Mouse (Mus musculus) bone marrow macrophage, adult 2 months (primary cell): ENCODE data around the gene Ccdc126.

ENCODE experiments used
- CTCF ChIP-seq: IDR thresholded peaks from 2 replicates; pipeline ENCODE4 v1.5.1; 2012; ENCODE audit warnings: low read depth, mild to moderate bottlenecking, low read length, moderate library complexity
- POLR2A ChIP-seq: IDR thresholded peaks from 2 replicates; pipeline ENCODE4 v1.6.1; 2012; ENCODE audit warnings: mild to moderate bottlenecking, low read depth, low read length, borderline replicate concordance

DNA sequence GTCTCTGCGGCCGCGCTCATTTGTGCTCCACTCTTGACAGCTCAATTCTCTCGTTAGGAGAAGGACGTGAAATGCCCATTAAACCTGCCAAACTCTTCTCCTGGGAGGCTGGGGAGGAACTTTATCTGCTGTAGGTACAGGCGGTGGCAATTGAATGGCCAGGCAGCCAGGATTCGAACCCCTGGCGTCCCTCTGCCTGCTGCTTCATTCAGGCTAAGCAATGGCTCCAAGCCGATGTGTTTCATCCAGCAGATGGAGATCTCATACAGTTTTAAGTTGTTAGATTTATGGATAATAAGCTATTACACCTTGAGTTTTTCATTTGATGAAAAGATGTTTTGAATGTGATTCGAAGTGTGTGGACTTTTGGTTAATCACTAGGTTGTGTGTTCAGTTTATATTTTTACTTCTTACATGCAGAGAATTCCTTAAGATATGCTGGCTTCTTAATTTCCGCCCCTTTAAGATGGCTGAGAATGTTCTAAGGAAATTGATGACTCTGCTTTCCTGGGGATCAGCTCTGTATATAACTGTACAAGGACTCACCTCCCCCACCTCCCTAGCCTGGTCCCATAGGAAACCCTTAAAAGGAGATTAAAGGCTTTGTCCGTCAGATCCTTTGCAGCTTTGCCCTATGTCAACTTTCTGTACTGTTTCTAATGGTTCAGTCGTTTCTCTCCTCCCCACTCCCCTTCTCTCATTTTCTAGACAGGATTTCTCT is 681 bp downstream of the Ccdc126 start:
- TF ChIP-seq CTCF, result no peak
- no peak for TF ChIP-seq POLR2A
